Mouse (Mus musculus): ENCODE data around the gene Olfr361.
"Not testable (repeated sequence)": the region's sequence is repeated elsewhere in the genome, so short reads cannot be mapped to it uniquely, and the experiment has no call there.

Olfr361 gene

GRCm38 (mm10) chr2:37089190-37089589, at the start of gene Olfr361:
Gene Olfr361, minus strand, starts transcription at chr2:37089290.
- not testable (repeated sequence) for DNase-seq (ENCODE audit: low spot score in 2 of 2)

GRCm38 (mm10) chr2:37117810-37118209, 28.7 kb upstream of the Olfr361 start, which contains the start of gene Olfr362:
Gene Olfr362, minus strand, starts transcription at chr2:37117910.
- no peak for DNase-seq (ENCODE audit: low spot score in 2 of 2)

GRCm38 (mm10) chr2:37065446-37065845, 23.6 kb downstream of the Olfr361 start, which contains the start of gene Olfr360:
Gene Olfr360, plus strand, starts transcription at chr2:37065746.
- DNase-seq (ENCODE audit: low spot score in 2 of 2) = no peak
